Mouse (Mus musculus) embryonic facial prominence, embryonic 11.5 days (tissue): ENCODE measurements around the gene Lrrtm4. TPM values are rescaled to one million over a fixed set of nuclear protein-coding genes. Genes with fewer than 3 reads are reported as not detected.

Experiments used
- ATAC-seq: fragments of 200-750 bp; cut with Nextera tagmentation; replicated peaks from 2 replicates; pipeline ENCODE4 v1.8.0; 2017; ENCODE audit warnings: low read depth; ENCODE audit not compliant: insufficient number of reproducible peaks, low FRiP score, low TSS enrichment
- DNase-seq: peaks from one replicate; pipeline ENCODE4 v3.0.0-alpha.2; 2015; ENCODE audit warnings: low spot score
- H3K27ac ChIP-seq: fragments of 300-500 bp; sonication (generic); replicated peaks from 2 replicates; pipeline ENCODE4 v1.5.1; 2014; ENCODE audit warnings: mild to moderate bottlenecking, low read depth, low read length, control low read depth
- H3K27me3 ChIP-seq: fragments of 300-500 bp; sonication (generic); 2 replicates; pipeline ENCODE4 v1.6.1; 2014; ENCODE audit warnings: mild to moderate bottlenecking, low read length, moderate library complexity, mixed read lengths; ENCODE audit not compliant: control insufficient read depth, insufficient read depth
- H3K36me3 ChIP-seq: fragments of 300-500 bp; sonication (generic); replicated peaks from 2 replicates; pipeline ENCODE4 v1.6.1; 2014; ENCODE audit warnings: low read depth, mild to moderate bottlenecking, low read length, moderate library complexity, mixed read lengths; ENCODE audit not compliant: control insufficient read depth, insufficient read depth
- H3K4me1 ChIP-seq: fragments of 300-500 bp; sonication (generic); 2 replicates; pipeline ENCODE4 v1.6.1; 2014; ENCODE audit warnings: low read length, mixed read lengths; ENCODE audit not compliant: control insufficient read depth, insufficient read depth
- H3K4me2 ChIP-seq: fragments of 300-500 bp; sonication (generic); 2 replicates; pipeline ENCODE4 v1.6.1; 2014; ENCODE audit warnings: low read depth, mild to moderate bottlenecking, control low read depth, low read length, moderate library complexity
- H3K4me3 ChIP-seq: fragments of 300-500 bp; sonication (generic); 2 replicates; pipeline ENCODE4 v1.5.1; 2014; ENCODE audit warnings: low read depth, low read length, control low read depth
- H3K9ac ChIP-seq: fragments of 300-500 bp; sonication (generic); replicated peaks from 2 replicates; pipeline ENCODE4 v1.6.1; 2014; ENCODE audit warnings: mild to moderate bottlenecking, control low read depth, low read length
- H3K9me3 ChIP-seq: fragments of 300-500 bp; sonication (generic); replicated peaks from 2 replicates; pipeline ENCODE4 v1.6.1; 2016; ENCODE audit warnings: mild to moderate bottlenecking, low read length, inconsistent platforms, mixed read lengths; ENCODE audit not compliant: control insufficient read depth
- WGBS: fragments of 180-500 bp; shearing (Covaris S2); extraction: QIAGEN DNeasy Blood & Tissue Kit; methylation state at CpG from one replicate; pipeline ENCODE4 v1.1.7; 2014; 5-methylcytosine and 5-hydroxymethylcytosine counted together
- polyA plus RNA-seq: library from polyadenylated mRNA; unstranded; fragments of >200 nt; fragmentation: Nextera tagmentation; extraction: Ambion mirVana; gene quantifications from 2 replicates; pipeline ENCODE4 v1.2.1, GENCODE M21; 2014

The Lrrtm4 gene
- polyA plus RNA-seq, 1 experiment from 2014 or later: 1.9 TPM

DNA sequence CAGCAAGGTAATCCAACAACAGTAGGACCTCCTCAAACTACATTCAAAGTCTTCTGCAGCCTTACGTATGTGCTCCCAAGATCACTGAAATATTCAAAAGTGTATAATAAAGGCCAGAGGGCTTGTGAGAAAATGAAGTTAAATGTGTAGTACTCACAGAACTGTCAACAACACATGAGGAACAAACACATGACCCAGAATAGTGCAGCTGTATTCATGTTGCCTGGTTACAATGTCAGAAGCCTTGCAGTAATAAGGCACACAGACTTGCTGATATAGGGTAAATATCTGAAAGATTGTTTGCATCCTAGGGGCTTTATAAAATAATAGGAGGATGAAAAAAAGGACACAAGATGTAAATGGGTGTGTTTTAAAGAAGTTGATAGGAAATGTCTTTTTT lies 87.2 kb downstream of the Lrrtm4 start:
- WGBS: 86% methylated on average over 1 of the region's 1 CpGs
- ATAC-seq: no peak
- H3K36me3 ChIP-seq: no peaks in the 10 kb centered on the region
- no peaks in the 10 kb centered on the region for H3K27me3 ChIP-seq
- no peak overlapping the region for H3K9ac ChIP-seq
- no peak for DNase-seq
- H3K9me3 ChIP-seq: no peaks in the 10 kb centered on the region
- no peak overlapping the region for H3K27ac ChIP-seq
- H3K4me1 ChIP-seq: no peaks in the 10 kb centered on the region
- no peak overlapping the region for H3K4me2 ChIP-seq
- no peak overlapping the region for H3K4me3 ChIP-seq

DNA sequence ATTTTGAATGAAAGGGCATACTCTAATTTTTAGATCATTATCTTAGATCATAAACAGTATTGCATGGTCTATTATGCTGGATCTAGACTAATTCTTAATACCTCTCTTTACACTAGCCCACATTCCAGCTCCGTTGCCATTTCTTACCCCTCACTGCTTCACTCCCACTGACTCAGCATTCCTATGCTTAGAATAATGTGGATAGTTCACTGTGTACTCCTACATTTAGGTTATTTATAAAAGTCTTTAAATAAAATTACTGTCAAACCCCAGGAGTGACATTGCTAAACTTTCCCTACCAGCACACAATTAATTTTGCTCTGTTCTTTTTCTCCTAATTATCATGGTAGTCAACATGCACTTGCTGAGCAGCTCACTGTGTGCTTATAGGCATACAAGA lies 107.7 kb downstream of the Lrrtm4 start:
- ATAC-seq (no peak), DNase-seq (no peak)
- H3K4me3 ChIP-seq: no peak overlapping the region
- H3K36me3 ChIP-seq: no peaks in the 10 kb centered on the region
- H3K9me3 ChIP-seq: no peaks in the 10 kb centered on the region
- H3K4me1 ChIP-seq: no peaks in the 10 kb centered on the region
- no peaks in the 10 kb centered on the region for H3K27me3 ChIP-seq
- 78% methylated on average over 1 of the region's 1 CpGs for WGBS
- no peak overlapping the region for H3K27ac ChIP-seq
- no peak overlapping the region for H3K4me2 ChIP-seq
- no peak overlapping the region for H3K9ac ChIP-seq

DNA sequence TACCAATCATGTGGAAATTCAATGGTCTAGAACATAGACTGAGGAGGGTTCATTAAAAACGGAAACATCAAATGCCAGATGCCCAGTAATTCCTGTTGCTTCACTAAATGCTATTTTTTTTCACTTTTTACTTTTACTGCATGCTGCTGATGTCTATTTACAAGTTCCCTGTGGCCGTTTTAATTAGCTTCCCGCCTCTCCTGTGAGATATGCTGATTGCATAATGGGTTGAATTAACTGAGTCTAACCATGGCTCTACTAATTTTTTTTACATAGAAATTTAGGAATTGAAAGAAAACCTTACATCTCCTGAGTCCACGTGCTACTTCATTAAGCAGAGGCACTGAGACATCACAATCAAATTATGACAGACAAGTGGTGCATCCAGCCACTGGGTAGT lies 143.9 kb downstream of the Lrrtm4 start:
- DNase-seq (no peak), ATAC-seq (no peak)
- Histone ChIP-seq H3K4me1 (no peaks in the 10 kb centered on the region), H3K4me3 (no peak overlapping the region), H3K9me3 (no peaks in the 10 kb centered on the region), H3K36me3 (no peaks in the 10 kb centered on the region), H3K4me2 (no peak overlapping the region), H3K9ac (no peak overlapping the region), H3K27ac (no peak overlapping the region), H3K27me3 (no peaks in the 10 kb centered on the region)
- whole genome bisulfite sequencing: 73% methylated on average over 4 of the region's 4 CpGs

DNA sequence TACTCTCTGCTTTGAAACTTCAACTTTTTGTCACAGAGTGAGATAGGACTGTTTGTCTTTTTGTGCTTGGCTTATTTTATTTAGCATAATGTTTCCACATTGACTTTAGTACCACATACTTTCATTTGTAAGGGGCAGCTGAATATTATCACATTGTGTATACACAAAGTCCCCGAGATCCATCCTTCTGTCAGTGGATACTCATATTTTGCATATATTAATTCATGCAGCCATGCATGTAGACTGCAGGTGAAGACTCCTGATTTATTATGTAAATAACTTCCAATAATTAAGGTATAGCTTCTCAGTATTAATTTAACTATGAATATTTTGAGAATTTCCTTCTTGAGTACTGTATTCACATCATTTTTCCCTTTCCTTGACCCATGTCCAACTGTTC lies 163.2 kb downstream of the Lrrtm4 start:
- 88% methylated on average over 1 of the region's 1 CpGs for WGBS
- H3K9me3 ChIP-seq: no peaks in the 10 kb centered on the region
- no peak overlapping the region for H3K4me3 ChIP-seq
- no peaks in the 10 kb centered on the region for H3K36me3 ChIP-seq
- H3K9ac ChIP-seq: no peak overlapping the region
- DNase-seq: no peak
- H3K27me3 ChIP-seq: no peaks in the 10 kb centered on the region
- no peaks in the 10 kb centered on the region for H3K4me1 ChIP-seq
- no peak overlapping the region for H3K4me2 ChIP-seq
- H3K27ac ChIP-seq: no peak overlapping the region
- ATAC-seq: no peak

DNA sequence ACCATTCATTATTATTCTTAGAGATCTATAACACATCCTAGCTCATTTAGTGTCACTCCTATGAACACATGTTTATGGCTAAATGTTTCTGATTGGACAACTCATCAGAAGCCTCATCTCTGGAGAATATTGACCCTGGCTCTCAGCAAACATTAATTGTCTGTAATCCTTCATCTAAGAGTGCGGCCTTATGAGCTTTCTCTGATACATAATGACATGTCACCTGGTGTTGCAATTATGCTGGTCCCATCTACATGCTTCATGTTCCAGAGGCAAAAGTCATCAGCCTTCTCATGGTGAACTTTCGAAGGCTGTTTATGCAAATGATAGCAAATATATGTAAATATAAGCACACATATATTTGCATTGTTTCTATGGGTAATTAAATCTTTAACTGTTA lies 163.7 kb downstream of the Lrrtm4 start:
- H3K9ac ChIP-seq: no peak overlapping the region
- no peaks in the 10 kb centered on the region for H3K9me3 ChIP-seq
- 87% methylated on average over 2 of the region's 2 CpGs for WGBS
- H3K4me1 ChIP-seq: no peaks in the 10 kb centered on the region
- H3K4me2 ChIP-seq: no peak overlapping the region
- no peak overlapping the region for H3K4me3 ChIP-seq
- H3K36me3 ChIP-seq: no peaks in the 10 kb centered on the region
- no peaks in the 10 kb centered on the region for H3K27me3 ChIP-seq
- no peak for DNase-seq
- ATAC-seq: no peak
- no peak overlapping the region for H3K27ac ChIP-seq

DNA sequence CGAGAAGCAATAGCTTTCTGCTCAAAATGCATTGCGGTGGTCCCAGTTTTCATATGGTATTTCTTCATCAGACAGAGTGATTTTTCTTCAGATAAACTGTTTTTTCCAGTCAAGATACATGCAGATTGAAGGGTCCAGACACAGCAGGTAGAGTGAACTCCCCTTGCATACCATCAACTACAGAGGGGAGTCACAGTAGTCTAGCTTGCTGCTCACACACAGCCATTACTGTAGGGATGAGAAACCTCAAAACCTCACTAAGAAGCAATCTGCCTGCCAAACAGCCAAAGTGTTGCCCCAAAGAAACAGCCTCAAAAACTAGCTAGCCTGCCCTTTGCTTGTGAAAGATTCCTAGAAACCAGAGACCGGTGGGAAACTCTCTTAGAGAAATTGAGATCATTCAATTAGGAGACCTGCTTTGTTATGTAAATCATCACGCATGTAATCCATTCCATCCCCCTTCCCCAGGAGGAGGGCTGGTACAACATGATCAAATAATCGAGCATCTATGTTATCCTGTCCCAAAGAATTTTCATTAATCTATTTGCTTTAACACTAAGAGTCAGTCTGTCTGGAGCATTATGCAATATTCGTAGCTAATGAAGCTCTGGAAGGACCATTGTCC lies 166.9 kb downstream of the Lrrtm4 start:
- ATAC-seq (no peak), DNase-seq (no peak)
- Histone ChIP-seq H3K4me2 (no peak overlapping the region), H3K4me1 (no peaks in the 10 kb centered on the region), H3K9ac (no peak overlapping the region), H3K27ac (no peak overlapping the region), H3K9me3 (no peaks in the 10 kb centered on the region), H3K4me3 (no peak overlapping the region), H3K27me3 (no peaks in the 10 kb centered on the region), H3K36me3 (no peaks in the 10 kb centered on the region)
- WGBS: 66% methylated on average over 6 of the region's 6 CpGs

DNA sequence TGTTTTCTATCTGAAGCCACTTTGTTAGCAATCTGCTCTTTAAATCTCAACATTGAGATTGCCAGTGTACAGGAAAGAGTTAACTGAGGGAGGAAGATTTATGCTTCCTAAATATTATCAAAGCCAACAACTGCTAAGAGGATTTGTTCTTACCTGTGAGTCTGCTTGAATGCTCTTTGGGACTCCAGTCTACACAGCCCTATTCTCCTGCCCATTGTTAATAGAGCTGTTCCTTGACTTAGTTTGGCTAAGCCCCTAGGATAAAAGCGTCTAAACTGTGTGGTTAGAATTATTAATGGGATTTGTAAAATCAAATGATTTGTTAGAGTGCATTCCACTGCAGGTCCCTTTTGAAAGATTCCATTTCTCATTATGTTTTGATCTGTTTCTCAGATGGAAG lies 168.1 kb downstream of the Lrrtm4 start:
- H3K36me3 ChIP-seq: no peaks in the 10 kb centered on the region
- no peak overlapping the region for H3K27ac ChIP-seq
- H3K27me3 ChIP-seq: no peaks in the 10 kb centered on the region
- no peaks in the 10 kb centered on the region for H3K9me3 ChIP-seq
- no peak overlapping the region for H3K4me2 ChIP-seq
- no peak for ATAC-seq
- H3K4me3 ChIP-seq: no peak overlapping the region
- no peak overlapping the region for H3K9ac ChIP-seq
- no peak for DNase-seq
- 32% methylated on average over 1 of the region's 1 CpGs for WGBS
- no peaks in the 10 kb centered on the region for H3K4me1 ChIP-seq

DNA sequence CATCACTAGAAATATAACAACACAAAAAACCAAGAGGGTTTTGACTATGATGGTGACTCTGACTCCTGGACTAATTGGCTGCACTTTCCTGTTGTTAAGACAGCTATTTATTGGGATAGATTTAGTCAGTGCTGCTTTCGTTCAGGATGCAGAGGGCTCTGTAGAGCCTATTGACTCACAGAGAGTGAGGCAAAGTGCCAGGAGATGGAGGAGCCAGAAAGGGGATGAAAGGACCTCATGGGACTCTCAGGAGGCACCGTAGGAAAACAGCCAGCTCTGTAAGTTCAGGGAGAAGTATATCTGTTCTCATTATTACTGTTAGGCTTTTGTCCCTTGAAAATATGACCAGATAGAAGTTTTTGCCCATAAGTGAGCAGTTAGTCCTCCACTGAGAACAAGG lies 190.8 kb downstream of the Lrrtm4 start:
- no peak for DNase-seq
- ATAC-seq: no peak
- H3K9ac ChIP-seq: no peak overlapping the region
- 65% methylated on average over 2 of the region's 2 CpGs for WGBS
- no peak overlapping the region for H3K27ac ChIP-seq
- H3K4me3 ChIP-seq: no peak overlapping the region
- no peaks in the 10 kb centered on the region for H3K27me3 ChIP-seq
- no peaks in the 10 kb centered on the region for H3K36me3 ChIP-seq
- H3K4me1 ChIP-seq: no peaks in the 10 kb centered on the region
- H3K4me2 ChIP-seq: no peak overlapping the region
- no peaks in the 10 kb centered on the region for H3K9me3 ChIP-seq
